Mouse (Mus musculus) lung, embryonic 14.5 days (tissue): Measurements from ENCODE around the gene Fntb. TPM values are rescaled to one million over a fixed set of nuclear protein-coding genes. Genes with fewer than 3 reads are reported as not detected.

Experiments used
- ATAC-seq: fragments of 200-750 bp; cut with Nextera tagmentation; 2 replicates; pipeline ENCODE4 v1.8.0; 2017; ENCODE audit warnings: mild to moderate bottlenecking, moderate TSS enrichment, moderate library complexity; ENCODE audit not compliant: insufficient read depth
- DNase-seq: peaks from one replicate; pipeline ENCODE4 v3.0.0-alpha.2; 2015
- H3K27ac ChIP-seq: fragments of 300-500 bp; sonication (generic); 2 replicates; pipeline ENCODE4 v1.5.1; 2014; ENCODE audit warnings: low read depth, mild to moderate bottlenecking, moderate library complexity
- H3K27me3 ChIP-seq: fragments of 300-500 bp; sonication (generic); 2 replicates; pipeline ENCODE4 v1.6.1; 2014; ENCODE audit warnings: low read length, control low read depth; ENCODE audit not compliant: insufficient read depth
- H3K36me3 ChIP-seq: fragments of 300-500 bp; sonication (generic); 2 replicates; pipeline ENCODE4 v1.6.1; 2014; ENCODE audit warnings: control low read depth; ENCODE audit not compliant: insufficient read depth
- H3K4me1 ChIP-seq: fragments of 300-500 bp; sonication (generic); 2 replicates; pipeline ENCODE4 v1.6.1; 2014; ENCODE audit warnings: antibody characterized with exemption, control low read depth; ENCODE audit not compliant: insufficient read depth
- H3K4me2 ChIP-seq: fragments of 300-500 bp; sonication (generic); 2 replicates; pipeline ENCODE4 v1.6.1; 2014; ENCODE audit warnings: mild to moderate bottlenecking
- H3K4me3 ChIP-seq: fragments of 300-500 bp; sonication (generic); 2 replicates; pipeline ENCODE4 v1.5.1; 2014; ENCODE audit warnings: low read depth, low read length
- H3K9ac ChIP-seq: fragments of 300-500 bp; sonication (generic); 2 replicates; pipeline ENCODE4 v1.6.1; 2014
- H3K9me3 ChIP-seq: fragments of 300-500 bp; sonication (generic); 2 replicates; pipeline ENCODE4 v1.6.1; 2016; ENCODE audit warnings: low read depth, low read length, control low read depth
- CTCF ChIP-seq: IDR thresholded peaks from 2 replicates; pipeline ENCODE4 v1.5.1; 2016; ENCODE audit warnings: antibody characterized with exemption, low read depth
- WGBS: fragments of 180-500 bp; shearing (Covaris S2); extraction: QIAGEN DNeasy Blood & Tissue Kit; methylation state at CpG from one replicate; pipeline ENCODE4 v1.1.7; 2014; 5-methylcytosine and 5-hydroxymethylcytosine counted together
- polyA plus RNA-seq: library from polyadenylated mRNA; unstranded; fragments of >200 nt; fragmentation: Nextera tagmentation; extraction: Ambion mirVana; gene quantifications from 2 replicates; pipeline ENCODE4 v1.2.1, GENCODE M21; 2014

Fntb gene
- polyA plus RNA-seq, 1 experiment from 2014 or later = 48.4 TPM

GRCm38 (mm10) chr12:76899261-76899975, 134.0 kb downstream of the Fntb start:
- Histone ChIP-seq H3K27me3 (no peaks in the 10 kb centered on the region), H3K4me3 (no peak overlapping the region), H3K27ac (no peak overlapping the region), H3K4me2 (no peak overlapping the region), H3K36me3 (0 out of 2 replicates have a peak, but pooled peaks cover 17% of the 10 kb centered on the region), H3K9ac (no peak overlapping the region), H3K9me3 (no peaks in the 10 kb centered on the region), H3K4me1 (no peaks in the 10 kb centered on the region)
- TF ChIP-seq CTCF = no peak
- ATAC-seq = no peak
- DNase-seq = no peak
- 90% methylated on average over 10 of the region's 10 CpGs for WGBS

- H3K4me2 ChIP-seq = no peak overlapping the region
- 0 out of 2 replicates have a peak, but pooled peaks cover 20% of the 10 kb centered on the region for H3K36me3 ChIP-seq
- no peaks in the 10 kb centered on the region for H3K9me3 ChIP-seq
- no peak for ATAC-seq
- H3K9ac ChIP-seq = no peak overlapping the region
- no peak overlapping the region for H3K4me3 ChIP-seq
- TF ChIP-seq CTCF = no peak
- no peak for DNase-seq
- H3K4me1 ChIP-seq = no peaks in the 10 kb centered on the region
- H3K27ac ChIP-seq = no peak overlapping the region
- H3K27me3 ChIP-seq = no peaks in the 10 kb centered on the region
- 86% methylated on average over 3 of the region's 3 CpGs for WGBS
These were observed 136.3 kb downstream of the Fntb start for GRCm38 (mm10) chr12:76901508-76902294.

- Histone ChIP-seq H3K27ac (no peak overlapping the region), H3K4me3 (no peak overlapping the region), H3K9me3 (no peaks in the 10 kb centered on the region), H3K4me2 (no peak overlapping the region), H3K9ac (no peak overlapping the region), H3K27me3 (no peaks in the 10 kb centered on the region), H3K4me1 (no peaks in the 10 kb centered on the region), H3K36me3 (peaks cover 24% of the 10 kb centered on the region; the same call in 1 of the 2 replicates)
- ATAC-seq (no peak), DNase-seq (no peak)
- no peak for TF ChIP-seq CTCF
- 57% methylated on average over 1 of the region's 1 CpGs for WGBS
These were observed 140.9 kb downstream of the Fntb start for GRCm38 (mm10) chr12:76906278-76906677.

GRCm38 (mm10) chr12:76909218-76909617, 143.8 kb downstream of the Fntb start:
- Histone ChIP-seq H3K4me3 (no peak overlapping the region), H3K4me1 (no peaks in the 10 kb centered on the region), H3K27me3 (no peaks in the 10 kb centered on the region), H3K9me3 (no peaks in the 10 kb centered on the region), H3K36me3 (peaks cover 30% of the 10 kb centered on the region; the same call in 1 of the 2 replicates), H3K4me2 (no peak overlapping the region), H3K27ac (0 out of 2 replicates have a peak overlapping the region, but pooled peaks have one; percentile 18), H3K9ac (no peak overlapping the region)
- no peak for TF ChIP-seq CTCF
- DNase-seq = no peak
- no peak; the same call in 1 of the 2 replicates for ATAC-seq
- 62% methylated on average over 5 of the region's 5 CpGs for WGBS

GRCm38 (mm10) chr12:76910258-76910940, 145.0 kb downstream of the Fntb start:
- peak overlapping the region; percentile 20; the same call in 1 of the 2 replicates for H3K9ac ChIP-seq
- H3K9me3 ChIP-seq = no peaks in the 10 kb centered on the region
- H3K4me3 ChIP-seq = peak overlapping the region; percentile 8; the same call in 1 of the 2 replicates
- no peak overlapping the region for H3K27ac ChIP-seq
- peak; percentile 28; the same call in 1 of the 2 replicates for ATAC-seq
- no peak for DNase-seq
- no peaks in the 10 kb centered on the region for H3K27me3 ChIP-seq
- no peaks in the 10 kb centered on the region for H3K4me1 ChIP-seq
- H3K36me3 ChIP-seq = peaks cover 35% of the 10 kb centered on the region; the same call in 1 of the 2 replicates
- H3K4me2 ChIP-seq = no peak overlapping the region; the same call in 1 of the 2 replicates
- WGBS = 81% methylated on average over 11 of the region's 11 CpGs
- TF ChIP-seq CTCF = no peak

- no peaks in the 10 kb centered on the region for H3K4me1 ChIP-seq
- WGBS = 78% methylated on average over 16 of the region's 16 CpGs
- H3K4me2 ChIP-seq = no peak overlapping the region
- H3K9ac ChIP-seq = no peak overlapping the region
- H3K27ac ChIP-seq = no peak overlapping the region
- no peak for TF ChIP-seq CTCF
- H3K9me3 ChIP-seq = no peaks in the 10 kb centered on the region
- H3K27me3 ChIP-seq = no peaks in the 10 kb centered on the region
- ATAC-seq (no peak), DNase-seq (no peak)
- no peak overlapping the region for H3K4me3 ChIP-seq
- peaks cover 38% of the 10 kb centered on the region; the same call in 1 of the 2 replicates for H3K36me3 ChIP-seq
These were observed 145.9 kb downstream of the Fntb start for GRCm38 (mm10) chr12:76911171-76911726.
